Mouse (Mus musculus) E14TG2a.4 (cell line): ENCODE results near the gene Rpl9-ps6.

Experiments used
- CTCF ChIP-seq: conservative IDR thresholded peaks from 2 replicates; pipeline ENCODE4 v1.5.1; 2014; ENCODE audit warnings: low read length
- POU5F1 ChIP-seq: IDR thresholded peaks from 2 replicates; pipeline ENCODE4 v1.6.1; 2014; ENCODE audit warnings: low read length, borderline replicate concordance

DNA sequence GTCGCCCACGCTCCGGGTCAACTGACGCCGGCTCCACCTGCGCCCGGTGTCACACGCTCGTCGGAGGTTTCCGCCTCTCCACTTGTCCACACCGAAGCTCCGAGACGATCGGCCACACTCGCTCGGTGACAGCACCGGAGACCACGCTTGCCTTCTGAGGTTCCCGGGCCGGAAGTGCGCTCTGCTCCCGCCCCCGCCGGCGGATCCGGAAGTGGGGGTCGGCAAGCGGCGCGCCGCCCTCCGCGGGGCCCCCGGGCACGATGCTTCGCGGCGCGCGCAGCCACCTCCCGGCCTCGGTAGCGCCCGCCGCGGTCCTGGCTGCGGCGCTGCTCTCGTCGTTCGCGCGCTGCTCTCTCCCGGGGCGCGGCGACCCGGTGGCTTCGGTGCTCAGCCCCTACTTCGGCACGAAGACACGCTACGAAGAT, 19.3 kb upstream of the Rpl9-ps6 start, which contains the start of gene Minpp1:
- TF ChIP-seq CTCF: no peak
- no peak for TF ChIP-seq POU5F1
